Mouse (Mus musculus) ES-Bruce4 (cell line): Measurements from ENCODE around the gene Gls. TPM values are rescaled to one million over a fixed set of nuclear protein-coding genes. Genes with fewer than 3 reads are reported as not detected.

ENCODE experiments used
- H3K27ac ChIP-seq: 2 replicates; pipeline ENCODE4 v1.5.1; 2012; ENCODE audit warnings: low read length, inconsistent platforms; ENCODE audit not compliant: insufficient read depth
- H3K27me3 ChIP-seq: 2 replicates; pipeline ENCODE4 v1.6.1; 2012; ENCODE audit warnings: mild to moderate bottlenecking, low read length, inconsistent platforms; ENCODE audit not compliant: control insufficient read depth, poor library complexity, insufficient read depth, severe bottlenecking
- H3K36me3 ChIP-seq: 2 replicates; pipeline ENCODE4 v1.6.1; 2012; ENCODE audit warnings: inconsistent platforms, mild to moderate bottlenecking, low read length, moderate library complexity; ENCODE audit not compliant: control insufficient read depth, poor library complexity, insufficient read depth, severe bottlenecking
- H3K4me1 ChIP-seq: one replicate; pipeline ENCODE4 v1.8.1; 2011; ENCODE audit warnings: low read length; ENCODE audit not compliant: control insufficient read depth, insufficient read depth
- H3K4me3 ChIP-seq: 2 replicates; pipeline ENCODE4 v1.5.1; 2011; ENCODE audit warnings: low read depth, mild to moderate bottlenecking, low read length
- H3K9ac ChIP-seq: 2 replicates; pipeline ENCODE4 v1.6.1; 2012; ENCODE audit warnings: low read depth, mild to moderate bottlenecking, inconsistent platforms; ENCODE audit not compliant: poor library complexity, severe bottlenecking
- H3K9me3 ChIP-seq: replicated peaks from 2 replicates; pipeline ENCODE4 v1.6.1; 2012; ENCODE audit warnings: mild to moderate bottlenecking, low read length, inconsistent platforms; ENCODE audit not compliant: control insufficient read depth, poor library complexity, insufficient read depth, severe bottlenecking
- CTCF ChIP-seq: IDR thresholded peaks from one replicate; pipeline ENCODE4 v1.8.1; 2011; ENCODE audit warnings: low read depth, low read length
- EP300 ChIP-seq: IDR thresholded peaks from 2 replicates; pipeline ENCODE4 v1.6.1; 2011; ENCODE audit warnings: low read depth, low read length; ENCODE audit not compliant: insufficient read depth
- POLR2A ChIP-seq: IDR thresholded peaks from one replicate; pipeline ENCODE4 v1.8.1; 2011; ENCODE audit warnings: low read length; ENCODE audit not compliant: insufficient read depth
- polyA plus RNA-seq: library from polyadenylated mRNA; stranded (reverse); fragments of >200 nt; gene quantifications from 2 replicates; pipeline ENCODE4 v1.2.4, GENCODE M21; 2011; ENCODE audit warnings: low read depth; ENCODE audit not compliant: missing spikeins, insufficient read depth, insufficient read length

Gls gene
- polyA plus RNA-seq, 1 experiment: 195 TPM

- Histone ChIP-seq H3K9me3 (no peaks in the 10 kb centered on the region), H3K9ac (no peak overlapping the region), H3K4me3 (no peak overlapping the region), H3K4me1 (no peaks in the 10 kb centered on the region), H3K36me3 (no peaks in the 10 kb centered on the region), H3K27ac (no peak overlapping the region), H3K27me3 (no peaks in the 10 kb centered on the region)
- TF ChIP-seq POLR2A: no peak
- no peak for TF ChIP-seq CTCF
- TF ChIP-seq EP300: no peak
Measured at GRCm38 (mm10) chr1:52181994-52182393, 51.0 kb downstream of the Gls start.

GRCm38 (mm10) chr1:52179939-52180568 is 53.0 kb downstream of the Gls start:
- Histone ChIP-seq H3K27me3 (no peaks in the 10 kb centered on the region), H3K4me1 (no peaks in the 10 kb centered on the region), H3K4me3 (no peak overlapping the region), H3K27ac (no peak overlapping the region), H3K36me3 (no peaks in the 10 kb centered on the region), H3K9me3 (no peaks in the 10 kb centered on the region), H3K9ac (no peak overlapping the region)
- TF ChIP-seq CTCF: no peak
- no peak for TF ChIP-seq POLR2A

- Histone ChIP-seq H3K4me1 (no peaks in the 10 kb centered on the region), H3K4me3 (no peak overlapping the region), H3K36me3 (no peaks in the 10 kb centered on the region), H3K27ac (no peak overlapping the region), H3K9ac (no peak overlapping the region), H3K9me3 (no peaks in the 10 kb centered on the region), H3K27me3 (no peaks in the 10 kb centered on the region)
- TF ChIP-seq EP300 (no peak), POLR2A (no peak), CTCF (no peak)
Measured at GRCm38 (mm10) chr1:52176999-52177398, 56.0 kb downstream of the Gls start.

GRCm38 (mm10) chr1:52175983-52176382 is 57.0 kb downstream of the Gls start:
- Histone ChIP-seq H3K27ac (no peak overlapping the region), H3K4me3 (no peak overlapping the region), H3K9me3 (no peaks in the 10 kb centered on the region), H3K27me3 (no peaks in the 10 kb centered on the region), H3K4me1 (no peaks in the 10 kb centered on the region), H3K9ac (no peak overlapping the region), H3K36me3 (no peaks in the 10 kb centered on the region)
- no peak for TF ChIP-seq EP300
- no peak for TF ChIP-seq CTCF
- no peak for TF ChIP-seq POLR2A

GRCm38 (mm10) chr1:52175321-52175720 is 57.7 kb downstream of the Gls start:
- TF ChIP-seq EP300 (no peak), POLR2A (no peak), CTCF (no peak)
- Histone ChIP-seq H3K36me3 (no peaks in the 10 kb centered on the region), H3K27ac (no peak overlapping the region), H3K9ac (no peak overlapping the region), H3K4me1 (no peaks in the 10 kb centered on the region), H3K9me3 (no peaks in the 10 kb centered on the region), H3K4me3 (no peak overlapping the region), H3K27me3 (no peaks in the 10 kb centered on the region)

- TF ChIP-seq EP300 (no peak), CTCF (no peak), POLR2A (no peak)
- H3K9me3 ChIP-seq: no peaks in the 10 kb centered on the region
- H3K27ac ChIP-seq: no peak overlapping the region
- no peaks in the 10 kb centered on the region for H3K36me3 ChIP-seq
- no peaks in the 10 kb centered on the region for H3K27me3 ChIP-seq
- no peak overlapping the region for H3K9ac ChIP-seq
- H3K4me3 ChIP-seq: no peak overlapping the region
- H3K4me1 ChIP-seq: no peaks in the 10 kb centered on the region
Measured at GRCm38 (mm10) chr1:52171271-52171670, 61.8 kb downstream of the Gls start.
